29 mouse cellular contexts compared by ENCODE assay signal in the genomic region with DNA sequence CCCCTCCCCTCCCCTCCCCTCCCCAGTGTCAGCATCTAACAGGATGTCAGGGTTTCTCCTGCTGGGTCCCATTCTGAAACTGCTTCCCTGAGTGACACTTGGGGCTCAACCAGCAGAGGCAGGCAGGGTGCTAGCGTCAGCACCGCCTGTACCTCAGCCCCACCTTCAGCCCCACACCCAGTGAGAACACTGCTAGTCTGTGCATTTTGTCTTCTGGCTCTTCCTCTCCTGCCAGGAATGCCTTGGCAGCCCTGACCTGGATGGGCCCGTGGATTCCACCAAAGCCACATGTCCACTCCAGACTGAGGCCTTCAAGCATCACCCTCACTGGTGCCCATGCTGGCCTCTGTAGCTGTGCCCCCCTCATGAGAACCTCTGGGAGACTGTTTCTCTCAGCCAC. TPM values are rescaled to one million over a fixed set of nuclear protein-coding genes. Genes with fewer than 3 reads are reported as not detected.
A peak's percentile ranks its signal among the peaks of the same experiment; 100 is the strongest.
DNase-seq lines count a peak whose midpoint lies in the region; ATAC-seq and TF ChIP-seq lines count a peak whose summit lies in the region.
"Had no signal": no experiment of that assay in that cellular context is flagged by ENCODE, and none has a peak within 500 bp of the region (broad histone marks: within the 10 kb centered on the region; RNA-seq: fewer than 3 reads in every experiment).

No protein-coding gene starts in this region.

- no peak for TF ChIP-seq POLR2A in myocyte (IDR thresholded peaks at IDR 0.05; ENCODE audit: insufficient read length, low read depth)

- H3K79me2 ChIP-seq in myocyte (ENCODE audit: control insufficient read depth, insufficient read depth) = peaks cover 28% of the 10 kb centered on the region

- TF ChIP-seq CTCF in heart, postnatal 0 days (IDR thresholded peaks at IDR 0.05; ENCODE audit: low read depth) = no peak

- H3K4me3 ChIP-seq in heart, postnatal 0 days (ENCODE audit: low read depth, low read length) = no peak overlapping the region
- H3K4me3 ChIP-seq in heart, embryonic 10.5 days = no peak overlapping the region
- H3K4me3 ChIP-seq in myocyte = no peak overlapping the region
- H3K4me3 ChIP-seq: erythroblast, embryonic 14.5 days; gastrocnemius, adult 2 months; kidney, embryonic 15.5 days; layer of hippocampus, adult 2 months; limb, embryonic 13.5 days; lung, embryonic 15.5 days; megakaryocyte, embryonic 14.5 days; midbrain, embryonic 12.5 days; stomach, embryonic 15.5 days had no signal

- 76% methylated on average over 3 of the region's 3 CpGs for WGBS in heart, postnatal 0 days
- WGBS in heart, embryonic 10.5 days = 69% methylated on average over 3 of the region's 3 CpGs

- no peak overlapping the region for H3K4me2 ChIP-seq in heart, postnatal 0 days (ENCODE audit: low read depth, low read length)
- H3K4me2 ChIP-seq in myocyte (ENCODE audit: low read depth) = no peak overlapping the region
- H3K4me2 ChIP-seq: kidney, embryonic 15.5 days; limb, embryonic 13.5 days; liver, embryonic 11.5 days; lung, embryonic 15.5 days; midbrain, embryonic 12.5 days; stomach, embryonic 15.5 days had no signal

- peaks cover 22% of the 10 kb centered on the region for H3K4me1 ChIP-seq in heart, postnatal 0 days (ENCODE audit: control insufficient read depth, insufficient read depth)
- H3K4me1 ChIP-seq in heart, embryonic 10.5 days = peaks cover 62% of the 10 kb centered on the region

- DNase-seq in cerebellum, adult 18-20 months = peak; percentile 45 to 56
- no peak for DNase-seq in heart, postnatal 0 days (ENCODE audit: low spot score)
- DNase-seq in heart, embryonic 10.5 days (ENCODE audit: low spot score) = no peak
- DNase-seq in thymus, postnatal 25 days = peak; percentile 61
- no peak for DNase-seq in layer of hippocampus, postnatal 10 days (ENCODE audit: low spot score in 2 of 2)
- DNase-seq in ovary, adult 18-20 months (ENCODE audit: low spot score) = no peak
- DNase-seq: adrenal gland, postnatal 14 days; gastrocnemius, adult 2 months; gastrocnemius, postnatal 36 days; kidney, adult 18-20 months; kidney, postnatal 36 days; lung, postnatal 4 days had no signal

- H3K27me3 ChIP-seq in heart, postnatal 0 days (ENCODE audit: control insufficient read depth, insufficient read depth, low read length) = no peaks in the 10 kb centered on the region
- no peaks in the 10 kb centered on the region for H3K27me3 ChIP-seq in heart, embryonic 10.5 days (ENCODE audit: insufficient read depth, poor library complexity, severe bottlenecking)
- H3K27me3 ChIP-seq in myocyte (ENCODE audit: control insufficient read depth, insufficient read depth, insufficient read length) = no peaks in the 10 kb centered on the region
- H3K27me3 ChIP-seq: kidney, embryonic 15.5 days; limb, embryonic 13.5 days; lung, embryonic 15.5 days; stomach, embryonic 15.5 days had no signal

- no peak overlapping the region for H3ac ChIP-seq in myocyte (ENCODE audit: control insufficient read depth, insufficient read length)

- peak overlapping the region; percentile 4; the same call in 1 of the 2 replicates for H3K27ac ChIP-seq in heart, postnatal 0 days (ENCODE audit: low read depth)
- no peak overlapping the region for H3K27ac ChIP-seq in heart, embryonic 10.5 days
- H3K27ac ChIP-seq: gastrocnemius, adult 2 months; kidney, embryonic 15.5 days; layer of hippocampus, adult 2 months; limb, embryonic 13.5 days; lung, embryonic 15.5 days; midbrain, embryonic 12.5 days; stomach, embryonic 15.5 days had no signal

- H3K36me3 ChIP-seq in heart, postnatal 0 days (replicated peaks; ENCODE audit: control insufficient read depth, insufficient read depth, low read length) = peaks cover 15% of the 10 kb centered on the region; the same call in 1 of the 2 replicates
- H3K36me3 ChIP-seq in heart, embryonic 10.5 days = peaks cover 50% of the 10 kb centered on the region
- H3K36me3 ChIP-seq in myocyte (ENCODE audit: control insufficient read depth, insufficient read depth) = peaks cover 14% of the 10 kb centered on the region

- no peaks in the 10 kb centered on the region for H3K9me3 ChIP-seq in heart, postnatal 0 days (replicated peaks; ENCODE audit: control insufficient read depth, low read length)
- H3K9me3 ChIP-seq in heart, embryonic 10.5 days = no peaks in the 10 kb centered on the region
- H3K9me3 ChIP-seq: kidney, embryonic 15.5 days; limb, embryonic 13.5 days; lung, embryonic 15.5 days; megakaryocyte, embryonic 14.5 days; midbrain, embryonic 12.5 days; stomach, embryonic 15.5 days had no signal

- no peak overlapping the region for H3K9ac ChIP-seq in heart, postnatal 0 days (replicated peaks; ENCODE audit: low read depth, low read length)
- H3K9ac ChIP-seq: kidney, embryonic 15.5 days; limb, embryonic 13.5 days; lung, embryonic 15.5 days; midbrain, embryonic 12.5 days; stomach, embryonic 15.5 days had no signal

- no peak for TF ChIP-seq EP300 in heart, postnatal 0 days (IDR thresholded peaks at IDR 0.05; ENCODE audit: low read depth)

- ATAC-seq in cerebellum, adult (ENCODE audit: insufficient number of reproducible peaks, low FRiP score, low TSS enrichment) = no peak
- no peak for ATAC-seq in heart, postnatal 0 days (ENCODE audit: insufficient read depth, low read depth)
- ATAC-seq: forebrain, embryonic 16.5 days; hindbrain, embryonic 16.5 days had no signal

TF ChIP-seq in myocyte, 11 proteins besides CTCF, POLR2A, EP300 and RAD21:
- TF ChIP-seq USF1 (IDR thresholded peaks at IDR 0.05; ENCODE audit: low read depth) = no peak
- TF ChIP-seq POLR2AphosphoS2 (IDR thresholded peaks at IDR 0.05; ENCODE audit: insufficient read length, low read depth) = peak; percentile 46

RNA-seq across cellular contexts. Expression of gene P3h4, which starts 5.0 kb away (rescaled TPM):
- 58.0 and 66.1 TPM in 2 replicates for total RNA-seq in heart, postnatal 0 days (2014; rRNA removed; ENCODE audit: low replicate concordance)
- 39.3 and 42.9 TPM in 2 replicates for polyA plus RNA-seq in heart, postnatal 0 days (2015; fragmentation: Nextera tagmentation; extraction: Ambion mirVana)
- 71.1 and 81.8 TPM in 2 replicates for polyA plus RNA-seq in heart, embryonic 10.5 days (2016; fragmentation: Nextera tagmentation; extraction: Ambion mirVana)
- polyA plus RNA-seq in myocyte (2012; fragmentation: generic; extraction: Trizol) = 115 TPM
- total RNA-seq in layer of hippocampus, postnatal 10 days (2021) = 1 to 10 TPM; 8.9 TPM
- total RNA-seq: MEL had no signal
- polyA plus RNA-seq: erythroblast, embryonic 14.5 days had no signal

RNA-seq across cellular contexts. Expression of gene Fkbp10, which starts 5.8 kb away (rescaled TPM):
- total RNA-seq in heart, postnatal 0 days (2014; rRNA removed; ENCODE audit: low replicate concordance) = 106 and 114 TPM in 2 replicates
- 93.0 and 95.9 TPM in 2 replicates for polyA plus RNA-seq in heart, postnatal 0 days (2015; fragmentation: Nextera tagmentation; extraction: Ambion mirVana)
- polyA plus RNA-seq in heart, embryonic 10.5 days (2016; fragmentation: Nextera tagmentation; extraction: Ambion mirVana) = 107 and 123 TPM in 2 replicates
- 162 TPM for polyA plus RNA-seq in myocyte (2012; fragmentation: generic; extraction: Trizol)
- 10 to 100 TPM; 15.1 to 15.2 TPM for total RNA-seq in layer of hippocampus, postnatal 10 days (2021)

RNA-seq across cellular contexts. Expression of gene Jup, which starts 12.1 kb away (rescaled TPM):
- total RNA-seq in heart, postnatal 0 days (2014; rRNA removed; ENCODE audit: low replicate concordance) = 319 and 341 TPM in 2 replicates
- 135 and 142 TPM in 2 replicates for polyA plus RNA-seq in heart, postnatal 0 days (2015; fragmentation: Nextera tagmentation; extraction: Ambion mirVana)
- polyA plus RNA-seq in heart, embryonic 10.5 days (2016; fragmentation: Nextera tagmentation; extraction: Ambion mirVana) = 91.3 and 112 TPM in 2 replicates
- polyA plus RNA-seq in myocyte (2012; fragmentation: generic; extraction: Trizol) = 161 TPM
- 10 to 100 TPM; 46.2 to 51.1 TPM for total RNA-seq in layer of hippocampus, postnatal 10 days (2021)

RNA-seq across cellular contexts. Expression of gene Nt5c3b, which starts 31.9 kb away (rescaled TPM):
- 54.4 and 68.3 TPM in 2 replicates for total RNA-seq in heart, postnatal 0 days (2014; rRNA removed; ENCODE audit: low replicate concordance)
- 84.7 and 85.0 TPM in 2 replicates for polyA plus RNA-seq in heart, postnatal 0 days (2015; fragmentation: Nextera tagmentation; extraction: Ambion mirVana)
- 124 and 128 TPM in 2 replicates for polyA plus RNA-seq in heart, embryonic 10.5 days (2016; fragmentation: Nextera tagmentation; extraction: Ambion mirVana)
- polyA plus RNA-seq in myocyte (2012; fragmentation: generic; extraction: Trizol) = 47.6 TPM
- total RNA-seq in layer of hippocampus, postnatal 10 days (2021) = 10 to 100 TPM; 60.5 to 66.4 TPM

RNA-seq across cellular contexts. Expression of gene Klhl10, which starts 32.0 kb away (rescaled TPM):
- total RNA-seq in heart, postnatal 0 days (2014; rRNA removed; ENCODE audit: low replicate concordance) = not detected in 2 replicates
- 0.34 and 0.47 TPM in 2 replicates for polyA plus RNA-seq in heart, postnatal 0 days (2015; fragmentation: Nextera tagmentation; extraction: Ambion mirVana)
- 0.71 and 0.90 TPM in 2 replicates for polyA plus RNA-seq in heart, embryonic 10.5 days (2016; fragmentation: Nextera tagmentation; extraction: Ambion mirVana)
- 0.20 TPM for polyA plus RNA-seq in myocyte (2012; fragmentation: generic; extraction: Trizol)
- total RNA-seq in layer of hippocampus, postnatal 10 days (2021) = 1 to 10 TPM in 1 of 2 experiments, under 1 TPM in 1; 0.98 to 1.1 TPM
- total RNA-seq: monocyte, adult 5-6 weeks had no signal
- polyA plus RNA-seq: erythroblast, embryonic 14.5 days; liver, embryonic 16.5 days; small intestine, adult 2 months had no signal

Comparison
In these comparisons a context has a peak if more than half of its experiments do, and no peak if none do; other contexts are left out.
1. DNase-seq: peak in cerebellum, adult 18-20 months (2 of 2) and thymus, postnatal 25 days (single experiment); none in heart, postnatal 0 days (single experiment), heart, embryonic 10.5 days (single experiment), layer of hippocampus, postnatal 10 days (0 of 2) and ovary, adult 18-20 months (single experiment).